Mouse (Mus musculus) intestine, postnatal 0 days (tissue): ENCODE measurements around the gene Ddah2. TPM values are rescaled to one million over a fixed set of nuclear protein-coding genes. Genes with fewer than 3 reads are reported as not detected.

Experiments used
- ATAC-seq: fragments of 200-750 bp; cut with Nextera tagmentation; 2 replicates; pipeline ENCODE4 v1.8.0; 2017; ENCODE audit warnings: mild to moderate bottlenecking, moderate TSS enrichment, moderate library complexity
- H3K27ac ChIP-seq: fragments of 300-500 bp; sonication (generic); 2 replicates; pipeline ENCODE4 v1.5.1; 2014; ENCODE audit warnings: mild to moderate bottlenecking, low read depth, low read length, moderate library complexity
- H3K27me3 ChIP-seq: fragments of 300-500 bp; sonication (generic); replicated peaks from 2 replicates; pipeline ENCODE4 v1.6.1; 2014; ENCODE audit warnings: low read length, mixed read lengths; ENCODE audit not compliant: control insufficient read depth, insufficient read depth
- H3K36me3 ChIP-seq: fragments of 300-500 bp; sonication (generic); 2 replicates; pipeline ENCODE4 v1.6.1; 2014; ENCODE audit warnings: mild to moderate bottlenecking, moderate library complexity; ENCODE audit not compliant: control insufficient read depth, insufficient read depth
- H3K4me1 ChIP-seq: fragments of 300-500 bp; sonication (generic); replicated peaks from 2 replicates; pipeline ENCODE4 v1.6.1; 2014; ENCODE audit warnings: antibody characterized with exemption, low read length, mixed read lengths; ENCODE audit not compliant: control insufficient read depth, insufficient read depth
- H3K4me2 ChIP-seq: fragments of 300-500 bp; sonication (generic); replicated peaks from 2 replicates; pipeline ENCODE4 v1.6.1; 2014; ENCODE audit warnings: low read depth, mild to moderate bottlenecking, moderate library complexity
- H3K4me3 ChIP-seq: fragments of 300-500 bp; sonication (generic); 2 replicates; pipeline ENCODE4 v1.5.1; 2014; ENCODE audit warnings: low read depth, low read length
- H3K9ac ChIP-seq: fragments of 300-500 bp; sonication (generic); 2 replicates; pipeline ENCODE4 v1.6.1; 2014; ENCODE audit warnings: mild to moderate bottlenecking, low read depth, low read length
- H3K9me3 ChIP-seq: fragments of 300-500 bp; sonication (generic); 2 replicates; pipeline ENCODE4 v1.6.1; 2016; ENCODE audit warnings: mixed run types; ENCODE audit not compliant: control insufficient read depth
- CTCF ChIP-seq: sonication (generic); IDR thresholded peaks from 2 replicates; pipeline ENCODE4 v1.5.1; 2016; ENCODE audit warnings: low read depth, mild to moderate bottlenecking, control low read depth, antibody characterized with exemption, moderate library complexity
- WGBS: fragments of 180-500 bp; shearing (Covaris S2); extraction: QIAGEN DNeasy Blood & Tissue Kit; methylation state at CpG from one replicate; pipeline ENCODE4 v1.1.7; 2014; 5-methylcytosine and 5-hydroxymethylcytosine counted together
- polyA plus RNA-seq: library from polyadenylated mRNA; unstranded; fragments of >200 nt; fragmentation: Nextera tagmentation; extraction: Ambion mirVana; gene quantifications from 2 replicates; pipeline ENCODE4 v1.2.1, GENCODE M21; 2015

Gene Ddah2
- polyA plus RNA-seq, 1 experiment from 2014 or later: 68.3 TPM

GRCm38 (mm10) chr17:35068213-35068914, 9.5 kb downstream of the Ddah2 start:
- TF ChIP-seq CTCF: no peak
- H3K27ac ChIP-seq: no peak overlapping the region
- H3K36me3 ChIP-seq: no peaks in the 10 kb centered on the region
- ATAC-seq: no peak
- H3K4me1 ChIP-seq: peaks cover 9% of the 10 kb centered on the region; the same call in 1 of the 2 replicates
- 65% methylated on average over 17 of the region's 17 CpGs for WGBS
- peaks cover 7% of the 10 kb centered on the region; the same call in 1 of the 2 replicates for H3K27me3 ChIP-seq
- H3K4me3 ChIP-seq: no peak overlapping the region
- H3K9ac ChIP-seq: no peak overlapping the region
- H3K4me2 ChIP-seq: no peak overlapping the region
- H3K9me3 ChIP-seq: no peaks in the 10 kb centered on the region

- H3K4me3 ChIP-seq: no peak overlapping the region
- TF ChIP-seq CTCF: no peak
- peaks cover 7% of the 10 kb centered on the region; the same call in 1 of the 2 replicates for H3K27me3 ChIP-seq
- no peak overlapping the region for H3K9ac ChIP-seq
- 38% methylated on average over 6 of the region's 6 CpGs for WGBS
- H3K27ac ChIP-seq: no peak overlapping the region
- no peak for ATAC-seq
- H3K36me3 ChIP-seq: no peaks in the 10 kb centered on the region
- no peaks in the 10 kb centered on the region for H3K4me1 ChIP-seq
- H3K9me3 ChIP-seq: no peaks in the 10 kb centered on the region
- H3K4me2 ChIP-seq: no peak overlapping the region
These were observed 11.9 kb downstream of the Ddah2 start for GRCm38 (mm10) chr17:35070556-35071229.

GRCm38 (mm10) chr17:35071454-35071853, 12.6 kb downstream of the Ddah2 start:
- WGBS: 75% methylated on average over 9 of the region's 9 CpGs
- Histone ChIP-seq H3K4me2 (no peak overlapping the region), H3K36me3 (no peaks in the 10 kb centered on the region), H3K27ac (no peak overlapping the region), H3K4me3 (no peak overlapping the region), H3K9ac (no peak overlapping the region), H3K4me1 (no peaks in the 10 kb centered on the region), H3K27me3 (0 out of 2 replicates have a peak, but pooled peaks cover 7% of the 10 kb centered on the region), H3K9me3 (no peaks in the 10 kb centered on the region)
- no peak for TF ChIP-seq CTCF
- no peak for ATAC-seq

GRCm38 (mm10) chr17:35074097-35074496, 15.3 kb downstream of the Ddah2 start:
- no peaks in the 10 kb centered on the region for H3K36me3 ChIP-seq
- peak overlapping the region; percentile 27 for H3K4me2 ChIP-seq
- no peak for ATAC-seq
- WGBS: 29% methylated on average over 17 of the region's 17 CpGs
- peaks cover 9% of the 10 kb centered on the region; the same call in 1 of the 2 replicates for H3K4me1 ChIP-seq
- H3K9ac ChIP-seq: no peak overlapping the region
- no peaks in the 10 kb centered on the region for H3K9me3 ChIP-seq
- H3K27ac ChIP-seq: no peak overlapping the region
- H3K27me3 ChIP-seq: no peaks in the 10 kb centered on the region
- TF ChIP-seq CTCF: no peak
- H3K4me3 ChIP-seq: no peak overlapping the region

- Histone ChIP-seq H3K27me3 (no peaks in the 10 kb centered on the region), H3K9ac (peak within 1 kb of the TSS; percentile 44), H3K4me2 (peak within 1 kb of the TSS; percentile 61), H3K36me3 (no peaks in the 10 kb centered on the region), H3K4me1 (peaks cover 11% of the 10 kb centered on the region; the same call in 1 of the 2 replicates), H3K9me3 (no peaks in the 10 kb centered on the region), H3K4me3 (peak within 1 kb of the TSS; percentile 23), H3K27ac (peak within 1 kb of the TSS; percentile 22; the same call in 1 of the 2 replicates)
- no peak for TF ChIP-seq CTCF
- WGBS: 21% methylated on average over 9 of the region's 10 CpGs
- ATAC-seq: no peak
These were observed 17.8 kb downstream of the Ddah2 start, which contains the start of gene Ly6g6e for GRCm38 (mm10) chr17:35076507-35077176. Ly6g6e (plus strand) TSS chr17:35076902.

- peak overlapping the region; percentile 44 for H3K9ac ChIP-seq
- H3K27me3 ChIP-seq: no peaks in the 10 kb centered on the region
- H3K4me3 ChIP-seq: peak overlapping the region; percentile 23
- no peaks in the 10 kb centered on the region for H3K36me3 ChIP-seq
- H3K4me1 ChIP-seq: peaks cover 11% of the 10 kb centered on the region; the same call in 1 of the 2 replicates
- WGBS: 25% methylated on average over 2 of the region's 2 CpGs
- H3K27ac ChIP-seq: peak overlapping the region; percentile 22; the same call in 1 of the 2 replicates
- ATAC-seq: no peak
- H3K9me3 ChIP-seq: no peaks in the 10 kb centered on the region
- H3K4me2 ChIP-seq: peak overlapping the region; percentile 61
- no peak for TF ChIP-seq CTCF
These were observed 18.4 kb downstream of the Ddah2 start for GRCm38 (mm10) chr17:35077285-35077684.
